Mouse (Mus musculus) stomach, postnatal 0 days (tissue): ENCODE data around the gene Agk.

ENCODE experiments used
- CTCF ChIP-seq: IDR thresholded peaks from 2 replicates; pipeline ENCODE4 v1.5.1; 2016; ENCODE audit warnings: antibody characterized with exemption, low read depth, mild to moderate bottlenecking, moderate library complexity
- EP300 ChIP-seq: optimal IDR thresholded peaks from 2 replicates; pipeline ENCODE3; 2016; ENCODE audit warnings: antibody characterized with exemption

GRCm38 (mm10) chr6:40371031-40371430 lies 46.1 kb downstream of the Agk start:
- no peak for TF ChIP-seq CTCF
- TF ChIP-seq EP300, result no peak
